Mouse (Mus musculus): ENCODE data around the gene Rhpn2. TPM values are rescaled to one million over a fixed set of nuclear protein-coding genes. Genes with fewer than 3 reads are reported as not detected.

Rhpn2 gene
- polyA plus RNA-seq, 1 experiment from 2014 or later: 3.1 TPM

GRCm38 (mm10) chr7:35415801-35416653 is 82.1 kb downstream of the Rhpn2 start:
- Histone ChIP-seq H3K9me3 (replicated peaks; ENCODE audit: control insufficient read depth, low read length) (no peaks in the 10 kb centered on the region), H3K36me3 (replicated peaks; ENCODE audit: control insufficient read depth, insufficient read depth, low read depth, low read length) (peaks cover 2% of the 10 kb centered on the region), H3K27ac (replicated peaks; ENCODE audit: low read depth, low read length) (no peak overlapping the region), H3K4me3 (ENCODE audit: low read depth, low read length) (no peak overlapping the region), H3K9ac (replicated peaks; ENCODE audit: low read length) (no peak overlapping the region), H3K4me1 (ENCODE audit: control insufficient read depth, insufficient read depth, low read length) (no peaks in the 10 kb centered on the region), H3K4me2 (ENCODE audit: low read depth, low read length) (no peak overlapping the region), H3K27me3 (ENCODE audit: control insufficient read depth, insufficient read depth, low read length) (no peaks in the 10 kb centered on the region)
- no peak for ATAC-seq (replicated peaks; ENCODE audit: insufficient number of reproducible peaks, low FRiP score, low TSS enrichment, low read depth)
- WGBS: 84% methylated on average over 9 of the region's 9 CpGs
- no peak for DNase-seq (ENCODE audit: low spot score)

DNA sequence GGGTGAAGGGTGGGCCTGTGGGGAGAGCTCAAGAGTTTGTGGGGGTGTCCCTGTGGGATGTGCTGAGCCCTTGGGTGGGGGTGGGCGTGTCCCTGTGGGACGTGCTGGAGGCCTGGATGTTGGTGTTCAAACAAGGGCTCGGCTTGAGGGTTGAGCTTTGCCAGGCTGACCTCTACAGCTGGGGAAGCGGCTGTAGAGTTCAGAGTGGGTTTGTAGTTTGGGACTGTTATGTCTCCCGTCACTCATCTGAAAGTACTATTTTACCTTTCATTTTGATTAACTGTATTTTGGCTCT is 82.6 kb downstream of the Rhpn2 start:
- H3K36me3 ChIP-seq (replicated peaks; ENCODE audit: control insufficient read depth, insufficient read depth, low read depth, low read length): peaks cover 2% of the 10 kb centered on the region
- no peak for DNase-seq (ENCODE audit: low spot score)

GRCm38 (mm10) chr7:35423071-35423470 is 89.1 kb downstream of the Rhpn2 start:
- no peaks in the 10 kb centered on the region for H3K4me1 ChIP-seq (ENCODE audit: control insufficient read depth, insufficient read depth, low read length)
- no peak for DNase-seq (ENCODE audit: low spot score)
- H3K36me3 ChIP-seq (replicated peaks; ENCODE audit: control insufficient read depth, insufficient read depth, low read depth, low read length): peaks cover 2% of the 10 kb centered on the region
- H3K9ac ChIP-seq (replicated peaks; ENCODE audit: low read length): no peak overlapping the region
- H3K9me3 ChIP-seq (replicated peaks; ENCODE audit: control insufficient read depth, low read length): no peaks in the 10 kb centered on the region
- no peak overlapping the region for H3K4me2 ChIP-seq (ENCODE audit: low read depth, low read length)
- no peak overlapping the region for H3K4me3 ChIP-seq (ENCODE audit: low read depth, low read length)
- WGBS: 89% methylated on average over 10 of the region's 10 CpGs
- no peaks in the 10 kb centered on the region for H3K27me3 ChIP-seq (ENCODE audit: control insufficient read depth, insufficient read depth, low read length)
- no peak for ATAC-seq (replicated peaks; ENCODE audit: insufficient number of reproducible peaks, low FRiP score, low TSS enrichment, low read depth)
- H3K27ac ChIP-seq (replicated peaks; ENCODE audit: low read depth, low read length): no peak overlapping the region

More for the DNA sequence above, 82.6 kb downstream of the Rhpn2 start:
- H3K4me3 ChIP-seq (ENCODE audit: low read depth, low read length): no peak overlapping the region
- no peaks in the 10 kb centered on the region for H3K9me3 ChIP-seq (replicated peaks; ENCODE audit: control insufficient read depth, low read length)
- no peak for ATAC-seq (replicated peaks; ENCODE audit: insufficient number of reproducible peaks, low FRiP score, low TSS enrichment, low read depth)
- no peaks in the 10 kb centered on the region for H3K4me1 ChIP-seq (ENCODE audit: control insufficient read depth, insufficient read depth, low read length)
- H3K27me3 ChIP-seq (ENCODE audit: control insufficient read depth, insufficient read depth, low read length): no peaks in the 10 kb centered on the region
- WGBS: 84% methylated on average over 5 of the region's 5 CpGs
- no peak overlapping the region for H3K9ac ChIP-seq (replicated peaks; ENCODE audit: low read length)
- H3K27ac ChIP-seq (replicated peaks; ENCODE audit: low read depth, low read length): no peak overlapping the region
- no peak overlapping the region for H3K4me2 ChIP-seq (ENCODE audit: low read depth, low read length)

- Histone ChIP-seq H3K9ac (replicated peaks; ENCODE audit: low read length) (no peak overlapping the region), H3K27ac (replicated peaks; ENCODE audit: low read depth, low read length) (no peak overlapping the region), H3K27me3 (ENCODE audit: control insufficient read depth, insufficient read depth, low read length) (no peaks in the 10 kb centered on the region), H3K9me3 (replicated peaks; ENCODE audit: control insufficient read depth, low read length) (no peaks in the 10 kb centered on the region), H3K4me1 (ENCODE audit: control insufficient read depth, insufficient read depth, low read length) (no peaks in the 10 kb centered on the region), H3K4me3 (ENCODE audit: low read depth, low read length) (no peak overlapping the region), H3K36me3 (replicated peaks; ENCODE audit: control insufficient read depth, insufficient read depth, low read depth, low read length) (peaks cover 3% of the 10 kb centered on the region), H3K4me2 (ENCODE audit: low read depth, low read length) (no peak overlapping the region)
- no peak for ATAC-seq (replicated peaks; ENCODE audit: insufficient number of reproducible peaks, low FRiP score, low TSS enrichment, low read depth)
- whole genome bisulfite sequencing: 89% methylated on average over 10 of the region's 10 CpGs
- no peak for DNase-seq (ENCODE audit: low spot score)
Observed at GRCm38 (mm10) chr7:35428146-35428545, 94.2 kb downstream of the Rhpn2 start.

- H3K36me3 ChIP-seq (replicated peaks; ENCODE audit: control insufficient read depth, insufficient read depth, low read depth, low read length): peaks cover 5% of the 10 kb centered on the region
Observed at GRCm38 (mm10) chr7:35435266-35435665, 101.3 kb downstream of the Rhpn2 start.

More at GRCm38 (mm10) chr7:35435266-35435665, 101.3 kb downstream of the Rhpn2 start:
- Histone ChIP-seq H3K27me3 (ENCODE audit: control insufficient read depth, insufficient read depth, low read length) (no peaks in the 10 kb centered on the region), H3K9me3 (replicated peaks; ENCODE audit: control insufficient read depth, low read length) (no peaks in the 10 kb centered on the region), H3K9ac (replicated peaks; ENCODE audit: low read length) (no peak overlapping the region), H3K4me2 (ENCODE audit: low read depth, low read length) (no peak overlapping the region), H3K4me3 (ENCODE audit: low read depth, low read length) (no peak overlapping the region), H3K4me1 (ENCODE audit: control insufficient read depth, insufficient read depth, low read length) (no peaks in the 10 kb centered on the region), H3K27ac (replicated peaks; ENCODE audit: low read depth, low read length) (no peak overlapping the region)
- DNase-seq (ENCODE audit: low spot score) (no peak), ATAC-seq (replicated peaks; ENCODE audit: insufficient number of reproducible peaks, low FRiP score, low TSS enrichment, low read depth) (no peak)
- WGBS: 79% methylated on average over 9 of the region's 9 CpGs

Other genes starting within 250 kb of the Rhpn2 start
- 0.79 and 0.90 TPM in 2 replicates for gene Cebpa, start 214.9 kb upstream of the Rhpn2 start, polyA plus RNA-seq (2014; fragmentation: Nextera tagmentation; extraction: Ambion mirVana)
- 0.24 and 0.78 TPM in 2 replicates for gene Slc7a10, start 147.8 kb upstream of the Rhpn2 start, polyA plus RNA-seq (2014; fragmentation: Nextera tagmentation; extraction: Ambion mirVana)
- gene Lrp3, start 118.7 kb upstream of the Rhpn2 start, polyA plus RNA-seq (2014; fragmentation: Nextera tagmentation; extraction: Ambion mirVana): 8.8 and 9.0 TPM in 2 replicates
- gene Gpatch1, start 15.7 kb upstream of the Rhpn2 start, polyA plus RNA-seq (2014; fragmentation: Nextera tagmentation; extraction: Ambion mirVana): 18.0 and 19.8 TPM in 2 replicates
- 19.4 and 20.1 TPM in 2 replicates for gene Faap24, start 62.7 kb downstream of the Rhpn2 start, polyA plus RNA-seq (2014; fragmentation: Nextera tagmentation; extraction: Ambion mirVana)
- 37.5 and 41.1 TPM in 2 replicates for gene Cep89, start 62.9 kb downstream of the Rhpn2 start, polyA plus RNA-seq (2014; fragmentation: Nextera tagmentation; extraction: Ambion mirVana)
- gene Slc7a9, start 114.6 kb downstream of the Rhpn2 start, polyA plus RNA-seq (2014; fragmentation: Nextera tagmentation; extraction: Ambion mirVana): 0.70 TPM in 1 of 2 replicates, not detected in the other
- gene Tdrd12, start 203.6 kb downstream of the Rhpn2 start, polyA plus RNA-seq (2014; fragmentation: Nextera tagmentation; extraction: Ambion mirVana): 0.48 TPM in 1 of 2 replicates, not detected in the other
- 49.1 TPM in 2 replicates for gene Nudt19, start 222.1 kb downstream of the Rhpn2 start, polyA plus RNA-seq (2014; fragmentation: Nextera tagmentation; extraction: Ambion mirVana)